Mouse (Mus musculus) left cerebral cortex, postnatal 10 days (tissue): ENCODE data around the gene Tnfaip2. TPM values are rescaled to one million over a fixed set of nuclear protein-coding genes. Genes with fewer than 3 reads are reported as not detected.

Experiments used
- DNase-seq, 2 experiments: peaks; one replicate each; pipeline ENCODE4 v3.0.0; 2021 to 2022; ENCODE audit warnings: low spot score in 2 of 2, mixed read lengths in 1 of 2; ENCODE audit errors: extremely low spot score in 1 of 2
- intact Hi-C: fragments of 180-260 bp; cut with DNase I; formaldehyde crosslinking; loops from one replicate; pipeline ENCODE4 v1.15.1; 2025
- total RNA-seq, 2 experiments: library from RNA; stranded (reverse); gene quantifications; 2 replicates each; pipeline ENCODE4 v1.2.3; 2021

The Tnfaip2 gene
- total RNA-seq, 2 experiments from 2014 or later, result 0.61 to 0.81 TPM

DNA sequence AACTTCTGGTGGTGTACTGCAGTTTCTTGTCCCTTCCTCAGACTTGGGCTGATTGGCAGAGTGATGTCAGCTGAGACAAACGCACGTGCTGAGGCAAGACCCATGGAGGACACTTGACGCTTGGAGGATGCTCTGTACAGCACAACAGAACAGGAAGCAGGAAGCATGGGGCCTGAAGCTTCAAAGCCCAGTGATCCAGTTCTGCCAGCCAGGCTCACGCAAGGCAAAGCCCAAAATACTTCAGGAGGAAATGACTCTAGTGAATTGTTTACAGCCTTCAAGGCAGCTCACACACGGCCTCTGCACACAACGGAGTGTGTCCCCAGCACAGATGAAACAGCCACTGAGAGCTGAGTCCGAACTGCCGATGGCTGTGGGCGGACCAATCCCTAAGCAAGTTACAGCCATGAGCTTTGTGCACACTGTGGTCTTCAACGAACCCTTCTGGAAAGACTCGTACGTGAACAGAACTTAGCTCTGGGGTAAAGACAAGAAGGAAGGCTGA, 60.8 kb downstream of the Tnfaip2 start:
- peak in 1 of 2 experiments; percentile 30 for DNase-seq
- intact Hi-C loops, result no loop called here

DNA sequence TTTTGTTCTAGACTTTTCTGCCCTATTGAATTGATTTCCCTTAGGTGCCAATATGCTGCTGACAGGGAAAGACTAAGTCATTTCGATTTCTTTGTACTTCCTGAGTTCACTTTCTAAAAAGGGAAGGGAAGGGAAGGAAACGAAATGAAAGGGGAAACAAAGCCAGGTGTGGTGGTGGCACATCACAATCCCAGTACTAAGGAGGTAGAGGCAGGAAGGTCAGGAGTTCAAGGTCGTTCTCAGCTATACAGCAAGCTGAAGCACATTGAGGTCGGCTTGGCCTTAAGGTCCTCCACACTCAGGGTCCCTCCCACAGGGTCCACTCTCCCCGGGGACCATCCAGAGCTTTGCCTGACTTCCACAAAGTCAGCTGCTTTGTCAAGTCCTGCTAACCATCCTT, 61.3 kb downstream of the Tnfaip2 start:
- no peak for DNase-seq
- intact Hi-C loops, result no loop called here

Other genes starting within 250 kb of the Tnfaip2 start
- gene Amn, start 171.4 kb upstream of the Tnfaip2 start, total RNA-seq, result 10 to 100 TPM; 24.5 to 29.4 TPM
- gene Cdc42bpb, start 64.8 kb upstream of the Tnfaip2 start, total RNA-seq, result 100 to 1,000 TPM; 167 to 169 TPM
- 1 to 10 TPM; 2.6 to 3.0 TPM for gene Lbhd2, start 35.7 kb upstream of the Tnfaip2 start, total RNA-seq
- gene Exoc3l4, start 25.5 kb upstream of the Tnfaip2 start, total RNA-seq, result 1 to 10 TPM; 1.1 to 1.7 TPM
- gene Gm266, start 43.4 kb downstream of the Tnfaip2 start, total RNA-seq, result 1 to 10 TPM; 4.0 TPM
- gene Eif5, start 95.5 kb downstream of the Tnfaip2 start, total RNA-seq, result 100 to 1,000 TPM; 265 to 276 TPM
- 100 to 1,000 TPM; 132 to 137 TPM for gene Mark3, start 132.1 kb downstream of the Tnfaip2 start, total RNA-seq
- gene Ckb, start 229.9 kb downstream of the Tnfaip2 start, total RNA-seq, result 1,000 to 10,000 TPM in 1 of 2 experiments, 100 to 1,000 TPM in 1; 966 to 1,046 TPM
- 10 to 100 TPM; 19.2 to 19.5 TPM for gene Trmt61a, start 235.6 kb downstream of the Tnfaip2 start, total RNA-seq